Mouse (Mus musculus) lung, embryonic 16.5 days (tissue): ENCODE measurements around the gene Ptbp2. TPM values are rescaled to one million over a fixed set of nuclear protein-coding genes. Genes with fewer than 3 reads are reported as not detected.

ENCODE experiments used
- ATAC-seq: fragments of 200-750 bp; cut with Nextera tagmentation; 2 replicates; pipeline ENCODE4 v1.8.0; 2017; ENCODE audit warnings: low read depth, mild to moderate bottlenecking, moderate library complexity
- H3K27ac ChIP-seq: fragments of 300-500 bp; sonication (generic); 2 replicates; pipeline ENCODE4 v1.5.1; 2014; ENCODE audit warnings: mild to moderate bottlenecking, control low read depth, low read length
- H3K27me3 ChIP-seq: fragments of 300-500 bp; sonication (generic); 2 replicates; pipeline ENCODE4 v1.6.1; 2014; ENCODE audit warnings: low read depth, low read length, mixed read lengths; ENCODE audit not compliant: control insufficient read depth, insufficient read depth
- H3K36me3 ChIP-seq: fragments of 300-500 bp; sonication (generic); 2 replicates; pipeline ENCODE4 v1.6.1; 2014; ENCODE audit warnings: low read length; ENCODE audit not compliant: control insufficient read depth, insufficient read depth
- H3K4me1 ChIP-seq: fragments of 300-500 bp; sonication (generic); replicated peaks from 2 replicates; pipeline ENCODE4 v1.6.1; 2014; ENCODE audit warnings: low read length, mixed read lengths; ENCODE audit not compliant: control insufficient read depth, insufficient read depth
- H3K4me2 ChIP-seq: fragments of 300-500 bp; sonication (generic); 2 replicates; pipeline ENCODE4 v1.6.1; 2014; ENCODE audit warnings: low read depth, low read length, control low read depth
- H3K4me3 ChIP-seq: fragments of 300-500 bp; sonication (generic); 2 replicates; pipeline ENCODE4 v1.5.1; 2014; ENCODE audit warnings: mild to moderate bottlenecking, low read length, control low read depth
- H3K9ac ChIP-seq: fragments of 300-500 bp; sonication (generic); 2 replicates; pipeline ENCODE4 v1.6.1; 2014; ENCODE audit warnings: low read length, control low read depth
- H3K9me3 ChIP-seq: fragments of 300-500 bp; sonication (generic); 2 replicates; pipeline ENCODE4 v1.6.1; 2016; ENCODE audit warnings: low read length; ENCODE audit not compliant: control insufficient read depth
- WGBS: fragments of 180-500 bp; shearing (Covaris S2); extraction: QIAGEN DNeasy Blood & Tissue Kit; methylation state at CpG from one replicate; pipeline ENCODE4 v1.1.7; 2014; 5-methylcytosine and 5-hydroxymethylcytosine counted together
- polyA plus RNA-seq: library from polyadenylated mRNA; unstranded; fragments of >200 nt; fragmentation: Nextera tagmentation; extraction: Ambion mirVana; gene quantifications from 2 replicates; pipeline ENCODE4 v1.2.1, GENCODE M21; 2015

The Ptbp2 gene
- 46.6 and 48.2 TPM in 2 replicates for polyA plus RNA-seq

DNA sequence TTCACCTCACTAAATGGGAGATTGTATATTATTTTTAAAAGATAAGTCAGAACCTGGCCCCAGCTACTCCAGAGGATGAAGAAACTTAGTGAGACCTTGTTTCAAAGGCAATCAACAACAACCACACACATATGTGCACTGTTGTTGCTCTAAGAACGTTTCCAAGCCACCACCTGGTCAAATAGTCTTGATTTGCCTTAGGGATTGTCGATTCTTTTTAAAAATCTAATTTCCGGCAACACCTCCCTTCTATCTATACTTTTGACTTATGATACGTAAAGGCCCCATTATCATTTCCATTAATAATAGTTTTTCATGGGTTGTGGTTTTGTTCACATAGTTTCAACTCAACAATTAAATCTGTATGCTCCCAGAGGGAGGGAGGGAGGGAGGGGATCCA lies at the start of gene Ptbp2:
Gene Ptbp2 (minus strand): TSS at position 101 of the 400 bp plus-strand sequence.
- ATAC-seq = no peak
- H3K27ac ChIP-seq = peak within 1 kb of the TSS; percentile 96
- H3K9ac ChIP-seq = peak within 1 kb of the TSS; percentile 99
- peak within 1 kb of the TSS; percentile 81 for H3K4me2 ChIP-seq
- no peaks in the 10 kb centered on the region for H3K27me3 ChIP-seq
- H3K4me1 ChIP-seq = peaks cover 7% of the 10 kb centered on the region
- H3K36me3 ChIP-seq = no peaks in the 10 kb centered on the region
- H3K9me3 ChIP-seq = no peaks in the 10 kb centered on the region
- 74% methylated on average over 4 of the region's 4 CpGs for WGBS
- peak within 1 kb of the TSS; percentile 90 for H3K4me3 ChIP-seq

DNA sequence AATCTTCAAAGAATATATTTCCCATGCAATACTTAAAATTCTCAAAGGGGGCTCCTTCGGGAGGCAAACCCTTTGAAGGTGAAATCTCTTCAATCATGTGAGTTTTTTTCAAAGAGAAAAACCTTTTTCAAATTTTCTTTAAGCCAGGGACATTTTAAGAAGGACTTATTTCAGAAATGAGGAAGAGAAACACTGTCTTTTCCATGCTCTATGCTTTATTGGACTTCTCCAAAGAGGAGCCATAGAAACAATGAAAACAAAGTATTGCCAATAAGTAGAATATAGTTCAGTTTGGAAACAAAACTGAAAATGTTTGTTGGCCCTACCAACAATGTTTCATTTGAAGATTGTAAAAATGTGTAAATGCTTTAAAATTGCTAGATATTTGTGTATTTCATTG lies 30.4 kb upstream of the Ptbp2 start:
- Histone ChIP-seq H3K9ac (no peak overlapping the region), H3K4me2 (no peak overlapping the region), H3K27me3 (no peaks in the 10 kb centered on the region), H3K36me3 (no peaks in the 10 kb centered on the region), H3K4me1 (no peaks in the 10 kb centered on the region), H3K4me3 (no peak overlapping the region), H3K27ac (no peak overlapping the region), H3K9me3 (no peaks in the 10 kb centered on the region)
- no peak for ATAC-seq
- WGBS = 50% methylated on average over 1 of the region's 1 CpGs

DNA sequence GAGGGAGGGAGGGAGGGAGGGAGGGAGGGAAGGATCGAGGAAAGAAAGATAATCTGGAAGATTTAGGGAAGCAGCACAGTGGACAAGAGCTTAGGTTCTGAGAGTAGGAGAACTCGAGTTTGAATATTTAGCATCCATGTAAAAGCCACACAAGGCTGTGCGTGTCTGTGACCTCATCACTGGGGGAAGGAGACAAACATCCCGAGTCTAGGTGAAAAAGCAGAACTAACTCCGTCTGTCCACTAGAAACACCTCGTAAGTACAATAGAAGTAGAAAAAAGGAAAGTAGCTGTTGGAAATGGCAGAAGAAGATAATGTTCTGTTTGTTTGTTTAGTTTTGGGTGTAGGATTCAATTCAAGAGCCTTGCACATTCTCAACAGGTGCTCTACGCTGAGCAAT lies 21.9 kb upstream of the Ptbp2 start:
- no peak for ATAC-seq
- H3K4me1 ChIP-seq = no peaks in the 10 kb centered on the region
- no peaks in the 10 kb centered on the region for H3K9me3 ChIP-seq
- no peak overlapping the region for H3K9ac ChIP-seq
- no peaks in the 10 kb centered on the region for H3K36me3 ChIP-seq
- H3K27ac ChIP-seq = no peak overlapping the region
- no peak overlapping the region for H3K4me3 ChIP-seq
- no peaks in the 10 kb centered on the region for H3K27me3 ChIP-seq
- 73% methylated on average over 7 of the region's 7 CpGs for WGBS
- no peak overlapping the region for H3K4me2 ChIP-seq

DNA sequence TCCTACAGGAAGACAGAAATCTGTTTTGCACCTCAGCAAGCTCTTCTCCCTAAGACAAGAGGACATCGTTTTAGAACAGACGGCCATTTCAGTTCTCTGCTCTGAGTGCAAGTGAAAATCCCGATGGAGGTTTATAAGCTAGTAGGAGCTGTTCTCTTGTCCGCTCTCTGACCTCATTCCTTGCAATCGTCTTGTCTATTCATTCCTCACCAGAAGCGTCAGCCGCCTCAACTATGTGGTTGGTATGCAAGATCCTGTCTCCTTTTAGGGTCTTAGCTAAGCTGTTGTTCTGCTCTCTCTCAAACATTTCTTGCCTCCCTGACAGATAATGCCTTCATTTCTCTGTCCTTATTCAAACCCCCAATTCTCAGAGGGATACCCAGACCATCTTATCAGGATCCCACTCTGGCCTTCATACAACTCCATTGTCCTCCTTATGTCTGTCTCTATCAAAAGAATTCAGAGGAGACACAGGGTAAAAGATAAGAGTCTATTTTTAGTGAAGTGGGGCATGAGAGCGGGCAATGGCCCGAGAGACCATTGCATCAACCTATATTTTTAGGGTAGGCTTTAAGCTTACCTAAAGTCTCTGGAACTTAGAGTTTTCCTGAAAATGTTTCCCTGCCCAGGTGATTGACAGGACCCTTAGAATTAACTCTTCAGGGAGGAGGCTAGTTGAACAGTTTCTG lies 10.6 kb upstream of the Ptbp2 start:
- no peak overlapping the region for H3K4me3 ChIP-seq
- no peaks in the 10 kb centered on the region for H3K4me1 ChIP-seq
- 78% methylated on average over 9 of the region's 9 CpGs for WGBS
- H3K9me3 ChIP-seq = no peaks in the 10 kb centered on the region
- no peaks in the 10 kb centered on the region for H3K36me3 ChIP-seq
- H3K9ac ChIP-seq = no peak overlapping the region
- ATAC-seq = no peak
- no peaks in the 10 kb centered on the region for H3K27me3 ChIP-seq
- no peak overlapping the region for H3K27ac ChIP-seq
- H3K4me2 ChIP-seq = no peak overlapping the region

DNA sequence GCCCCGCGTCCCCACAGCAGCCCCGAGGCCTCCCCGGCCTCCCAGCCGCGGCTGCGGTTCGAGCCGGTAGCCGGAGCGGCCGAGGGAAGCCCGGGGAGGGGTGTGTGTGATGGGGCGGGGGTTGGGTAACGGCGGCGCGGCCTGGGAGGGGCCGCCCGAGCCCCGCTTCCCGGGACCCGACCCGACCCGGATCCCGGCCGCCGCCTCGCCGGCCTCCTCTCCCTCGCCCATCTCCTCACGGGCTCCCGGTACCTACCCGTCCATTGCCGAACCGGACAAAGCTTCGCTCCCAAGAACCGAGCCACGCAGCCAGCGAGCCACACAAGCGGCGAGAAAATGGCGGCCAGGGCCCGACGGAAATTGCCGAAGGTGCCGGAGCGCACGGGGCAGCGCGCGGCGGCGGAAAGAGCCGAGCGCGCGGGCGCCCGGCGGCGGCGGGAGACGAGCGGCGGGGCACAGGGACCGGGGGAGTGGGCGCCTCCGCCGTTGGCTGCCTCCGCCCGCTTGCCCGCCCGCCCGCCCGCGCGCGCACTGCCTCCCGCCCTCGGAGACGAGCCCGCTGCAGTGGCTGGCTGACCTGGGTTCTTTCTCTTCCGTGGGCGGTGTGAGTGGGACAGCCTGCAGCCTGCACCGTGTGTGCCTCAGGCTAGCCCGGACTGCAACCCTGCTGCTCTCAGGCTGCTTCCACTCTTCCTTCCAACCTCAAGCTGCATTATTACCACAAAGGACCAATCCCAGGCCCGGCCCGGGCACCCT lies 1.1 kb downstream of the Ptbp2 start:
- no peaks in the 10 kb centered on the region for H3K27me3 ChIP-seq
- peak overlapping the region; percentile 99 for H3K9ac ChIP-seq
- peak overlapping the region; percentile 90 for H3K4me3 ChIP-seq
- H3K36me3 ChIP-seq = no peaks in the 10 kb centered on the region
- ATAC-seq = peak; percentile 95
- peak overlapping the region; percentile 81 for H3K4me2 ChIP-seq
- peak overlapping the region; percentile 96 for H3K27ac ChIP-seq
- H3K4me1 ChIP-seq = peaks cover 12% of the 10 kb centered on the region
- under 1% methylated on average over 23 of the region's 89 CpGs for WGBS
- H3K9me3 ChIP-seq = no peaks in the 10 kb centered on the region

DNA sequence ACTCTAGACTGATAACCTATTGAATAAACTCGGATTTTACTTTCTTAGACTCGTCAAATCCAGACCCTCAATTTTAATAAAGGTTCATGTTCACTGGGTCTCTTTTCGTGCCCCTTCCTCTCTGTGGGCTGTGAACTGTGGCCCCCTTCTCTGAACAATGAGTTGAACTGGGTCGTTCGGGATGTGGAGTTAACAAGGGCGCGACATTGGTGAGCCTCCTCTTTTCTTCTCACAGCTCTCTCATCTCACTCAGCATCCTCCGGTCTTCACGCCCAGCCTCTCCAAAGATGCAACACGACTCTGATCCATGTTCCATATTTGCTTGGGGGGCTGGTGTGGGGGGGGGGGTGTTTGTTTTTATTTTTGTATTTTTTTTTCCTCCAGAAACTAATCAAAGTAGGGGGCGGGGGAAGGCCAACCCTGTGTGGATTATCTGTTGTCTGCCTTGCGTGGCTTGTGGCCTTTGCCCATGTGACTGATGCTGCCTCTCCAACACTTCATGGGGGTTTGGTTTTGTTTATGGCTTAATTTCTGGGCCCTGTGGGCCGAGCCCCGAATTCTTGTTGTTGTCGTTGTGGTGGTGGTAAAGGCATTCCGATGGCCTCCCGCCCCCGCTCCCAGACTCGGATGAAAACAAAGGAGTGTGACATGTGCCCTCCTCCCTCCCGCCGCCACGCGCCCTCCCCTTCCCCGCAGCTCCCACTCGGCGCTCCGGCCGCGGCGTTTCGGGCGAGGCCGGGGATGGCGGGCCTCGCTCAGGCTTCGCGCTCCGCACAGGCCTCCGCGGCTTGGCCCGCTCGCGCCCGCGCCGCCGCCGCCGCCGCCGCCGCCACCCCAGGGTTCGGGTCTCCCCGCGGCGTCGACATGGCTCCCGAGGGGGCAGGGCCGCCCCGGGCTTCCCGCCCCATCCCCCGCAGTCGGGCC lies 2.0 kb downstream of the Ptbp2 start:
- Histone ChIP-seq H3K4me2 (peak overlapping the region; percentile 81), H3K9me3 (no peaks in the 10 kb centered on the region), H3K27me3 (no peaks in the 10 kb centered on the region), H3K4me1 (peaks cover 12% of the 10 kb centered on the region), H3K27ac (peak overlapping the region; percentile 96), H3K9ac (peak overlapping the region; percentile 99), H3K4me3 (peak overlapping the region; percentile 90), H3K36me3 (no peaks in the 10 kb centered on the region)
- WGBS = under 1% methylated on average over 55 of the region's 63 CpGs
- ATAC-seq = peak; percentile 55

DNA sequence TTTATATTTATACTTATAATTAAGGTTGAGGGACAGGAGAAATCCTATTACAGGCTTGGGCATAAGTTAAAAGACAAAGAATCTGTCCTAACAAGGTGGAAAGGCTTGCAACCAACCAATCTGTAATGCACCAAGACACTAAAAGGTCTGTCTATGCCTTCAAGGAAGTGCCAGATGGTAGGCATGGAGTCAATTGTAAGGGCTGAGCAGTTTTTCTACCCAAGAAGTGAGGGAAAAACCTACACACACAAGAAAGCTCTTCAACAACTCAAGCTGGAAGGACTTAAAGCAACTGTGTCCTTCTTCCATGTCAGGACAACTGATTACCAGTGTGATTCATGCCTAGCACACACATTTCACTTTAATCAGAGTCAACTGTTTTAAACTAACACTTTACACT lies 3.4 kb downstream of the Ptbp2 start:
- H3K9me3 ChIP-seq = no peaks in the 10 kb centered on the region
- H3K4me2 ChIP-seq = peak overlapping the region; percentile 48
- peak overlapping the region; percentile 28 for H3K4me3 ChIP-seq
- H3K9ac ChIP-seq = no peak overlapping the region
- H3K36me3 ChIP-seq = no peaks in the 10 kb centered on the region; the same call in 1 of the 2 replicates
- no peak overlapping the region for H3K27ac ChIP-seq
- peaks cover 12% of the 10 kb centered on the region for H3K4me1 ChIP-seq
- no peak for ATAC-seq
- H3K27me3 ChIP-seq = no peaks in the 10 kb centered on the region

DNA sequence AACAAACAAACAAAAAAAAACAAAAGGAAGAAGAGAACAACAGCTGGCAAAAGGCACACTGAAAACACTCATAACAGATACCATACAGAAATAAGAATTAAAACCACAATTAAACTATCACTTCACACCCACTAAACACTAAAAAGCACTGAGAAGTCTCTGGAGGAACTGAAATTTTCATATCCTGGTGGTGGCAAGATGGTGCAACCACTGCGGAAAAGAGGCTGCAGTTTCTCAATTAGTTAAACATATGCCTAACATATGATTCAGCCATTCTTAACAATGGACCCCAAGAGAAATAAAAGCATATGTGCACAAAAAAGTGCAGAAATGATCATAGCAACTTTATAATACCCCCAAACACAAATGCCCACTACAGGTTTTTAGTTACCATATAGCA lies 5.0 kb downstream of the Ptbp2 start:
- 89% methylated on average over 1 of the region's 1 CpGs for WGBS
- Histone ChIP-seq H3K27me3 (no peaks in the 10 kb centered on the region), H3K4me3 (no peak overlapping the region), H3K9ac (no peak overlapping the region), H3K36me3 (no peaks in the 10 kb centered on the region; the same call in 1 of the 2 replicates), H3K9me3 (no peaks in the 10 kb centered on the region), H3K27ac (no peak overlapping the region), H3K4me2 (no peak overlapping the region), H3K4me1 (peaks cover 12% of the 10 kb centered on the region)
- no peak for ATAC-seq

DNA sequence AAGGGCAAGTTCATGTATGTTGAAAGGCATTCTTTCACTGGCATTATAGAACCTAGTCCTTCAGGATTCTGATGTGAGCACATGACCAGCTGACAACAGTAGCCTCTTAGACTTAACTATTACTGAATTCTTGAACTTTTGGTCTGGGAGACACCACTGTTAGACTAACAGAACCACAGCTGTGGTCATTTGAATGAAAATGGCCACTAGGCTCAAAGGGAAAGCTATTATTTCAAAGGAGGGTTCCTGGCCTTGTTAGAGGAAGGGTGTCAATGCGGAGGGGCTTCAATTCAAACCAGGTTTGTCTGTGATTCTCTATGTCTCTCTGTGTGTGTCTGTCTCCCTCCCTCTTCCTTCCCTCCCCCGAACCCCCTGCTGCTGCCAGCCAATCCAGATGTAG lies 5.8 kb downstream of the Ptbp2 start:
- Histone ChIP-seq H3K4me1 (peaks cover 12% of the 10 kb centered on the region), H3K36me3 (no peaks in the 10 kb centered on the region; the same call in 1 of the 2 replicates), H3K4me3 (no peak overlapping the region), H3K4me2 (no peak overlapping the region), H3K9me3 (no peaks in the 10 kb centered on the region), H3K27ac (no peak overlapping the region), H3K27me3 (no peaks in the 10 kb centered on the region), H3K9ac (no peak overlapping the region)
- 88% methylated on average over 2 of the region's 2 CpGs for WGBS
- no peak for ATAC-seq
